Mouse (Mus musculus) lung, embryonic 16.5 days (tissue): ENCODE data around the gene Topaz1. TPM values are rescaled to one million over a fixed set of nuclear protein-coding genes. Genes with fewer than 3 reads are reported as not detected.

ENCODE experiments used
- polyA plus RNA-seq: library from polyadenylated mRNA; unstranded; fragments of >200 nt; fragmentation: Nextera tagmentation; extraction: Ambion mirVana; gene quantifications from 2 replicates; pipeline ENCODE4 v1.2.1, GENCODE M21; 2015

The Topaz1 gene
- polyA plus RNA-seq, 1 experiment from 2014 or later = not detected

Other genes starting within 250 kb of the Topaz1 start
- 6.4 and 7.4 TPM in 2 replicates for gene Tcaim, start 58.2 kb downstream of the Topaz1 start, polyA plus RNA-seq
- gene Gm35549, start 96.7 kb downstream of the Topaz1 start, polyA plus RNA-seq = 0.44 and 0.75 TPM in 2 replicates
- gene Zfp445, start 118.7 kb downstream of the Topaz1 start, polyA plus RNA-seq = 79.4 and 80.6 TPM in 2 replicates
- gene Zkscan7, start 138.3 kb downstream of the Topaz1 start, polyA plus RNA-seq = 5.3 and 6.0 TPM in 2 replicates
- 17.2 and 19.5 TPM in 2 replicates for gene Zfp105, start 175.7 kb downstream of the Topaz1 start, polyA plus RNA-seq
- 29.6 and 34.6 TPM in 2 replicates for gene 1110059G10Rik, start 203.7 kb downstream of the Topaz1 start, polyA plus RNA-seq
- 54.3 and 55.6 TPM in 2 replicates for gene Kif15, start 203.7 kb downstream of the Topaz1 start, polyA plus RNA-seq